Mouse (Mus musculus) midbrain, embryonic 14.5 days (tissue): ENCODE data around the gene Shisa5. TPM values are rescaled to one million over a fixed set of nuclear protein-coding genes. Genes with fewer than 3 reads are reported as not detected.

Experiments used
- ATAC-seq: fragments of 200-750 bp; cut with Nextera tagmentation; 2 replicates; pipeline ENCODE4 v1.8.0; 2017; ENCODE audit warnings: moderate number of reproducible peaks, moderate library complexity; ENCODE audit not compliant: low FRiP score, low TSS enrichment
- DNase-seq: peaks from one replicate; pipeline ENCODE4 v3.0.0-alpha.2; 2015
- H3K27ac ChIP-seq: fragments of 300-500 bp; sonication (generic); replicated peaks from 2 replicates; pipeline ENCODE4 v1.5.1; 2014; ENCODE audit warnings: mild to moderate bottlenecking, low read depth, low read length, moderate library complexity
- H3K27me3 ChIP-seq: fragments of 300-500 bp; sonication (generic); 2 replicates; pipeline ENCODE4 v1.6.1; 2014; ENCODE audit warnings: low read length, control low read depth, mixed read lengths; ENCODE audit not compliant: control insufficient read depth, insufficient read depth
- H3K36me3 ChIP-seq: fragments of 300-500 bp; sonication (generic); 2 replicates; pipeline ENCODE4 v1.6.1; 2014; ENCODE audit warnings: low read length, control low read depth; ENCODE audit not compliant: control insufficient read depth, insufficient read depth
- H3K4me1 ChIP-seq: fragments of 300-500 bp; sonication (generic); 2 replicates; pipeline ENCODE4 v1.6.1; 2014; ENCODE audit warnings: mild to moderate bottlenecking, antibody characterized with exemption, low read length, control low read depth; ENCODE audit not compliant: control insufficient read depth, insufficient read depth
- H3K4me2 ChIP-seq: fragments of 300-500 bp; sonication (generic); 2 replicates; pipeline ENCODE4 v1.6.1; 2014; ENCODE audit warnings: mild to moderate bottlenecking, low read length, moderate library complexity
- H3K4me3 ChIP-seq: fragments of 300-500 bp; sonication (generic); replicated peaks from 2 replicates; pipeline ENCODE4 v1.5.1; 2014; ENCODE audit warnings: low read depth, low read length
- H3K9ac ChIP-seq: fragments of 300-500 bp; sonication (generic); replicated peaks from 2 replicates; pipeline ENCODE4 v1.6.1; 2014; ENCODE audit warnings: mild to moderate bottlenecking, low read length, moderate library complexity
- H3K9me3 ChIP-seq: fragments of 300-500 bp; sonication (generic); 2 replicates; pipeline ENCODE4 v1.6.1; 2016; ENCODE audit warnings: low read length, control low read depth, mixed read lengths; ENCODE audit not compliant: control insufficient read depth
- WGBS: fragments of 180-500 bp; shearing (Covaris S2); extraction: QIAGEN DNeasy Blood & Tissue Kit; methylation state at CpG from one replicate; pipeline ENCODE4 v1.1.7; 2014; 5-methylcytosine and 5-hydroxymethylcytosine counted together
- polyA plus RNA-seq: library from polyadenylated mRNA; unstranded; fragments of >200 nt; fragmentation: Nextera tagmentation; extraction: Ambion mirVana; gene quantifications from 2 replicates; pipeline ENCODE4 v1.2.1, GENCODE M21; 2014

The Shisa5 gene
- polyA plus RNA-seq, 1 experiment from 2014 or later: 49.1 TPM

DNA sequence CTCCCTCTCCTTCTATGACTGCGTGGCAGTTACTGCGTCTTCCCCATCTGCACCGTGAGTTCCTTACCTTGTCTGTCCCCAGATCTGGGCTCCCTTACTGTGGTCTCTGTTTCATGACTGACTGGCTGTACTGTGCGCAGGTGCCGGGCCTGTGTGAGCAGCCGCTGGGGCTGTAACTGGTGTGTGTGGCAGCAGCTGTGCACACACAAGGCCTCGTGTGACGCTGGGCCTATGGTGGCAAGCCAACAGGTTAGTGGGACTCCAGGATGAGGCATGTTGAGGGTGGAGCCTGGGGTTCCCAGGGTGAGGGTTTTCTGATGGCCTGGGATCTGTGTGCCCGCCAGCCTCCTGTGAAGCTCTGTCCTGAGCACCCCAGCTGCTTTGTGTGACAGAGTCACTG lies 65.7 kb downstream of the Shisa5 start:
- no peaks in the 10 kb centered on the region for H3K27me3 ChIP-seq
- no peak overlapping the region for H3K9ac ChIP-seq
- ATAC-seq: no peak
- no peaks in the 10 kb centered on the region for H3K9me3 ChIP-seq
- peaks cover 4% of the 10 kb centered on the region for H3K4me1 ChIP-seq
- no peak for DNase-seq
- no peak overlapping the region for H3K4me3 ChIP-seq
- peaks cover 95% of the 10 kb centered on the region for H3K36me3 ChIP-seq
- H3K27ac ChIP-seq: no peak overlapping the region
- H3K4me2 ChIP-seq: no peak overlapping the region
- 91% methylated on average over 9 of the region's 9 CpGs for WGBS

DNA sequence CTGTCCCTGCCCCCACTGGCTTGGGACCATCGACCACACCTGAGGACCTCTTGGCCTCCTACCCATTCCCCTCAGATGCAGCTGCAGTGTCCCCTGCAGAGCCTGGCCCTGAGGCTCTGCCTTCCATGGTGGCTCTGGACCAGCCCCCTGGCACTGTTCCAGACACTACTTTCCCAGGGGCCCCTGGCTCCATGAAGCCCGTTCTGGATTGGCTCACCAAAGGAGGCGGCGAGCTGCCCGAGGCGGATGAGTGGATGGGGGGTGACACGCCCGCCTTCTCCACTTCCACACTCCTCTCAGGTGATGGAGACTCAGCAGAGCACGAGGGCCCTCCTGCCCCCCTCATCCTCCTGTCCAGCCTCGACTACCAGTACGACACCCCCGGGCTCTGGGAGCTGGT lies 66.6 kb downstream of the Shisa5 start:
- no peaks in the 10 kb centered on the region for H3K27me3 ChIP-seq
- H3K4me2 ChIP-seq: no peak overlapping the region
- H3K9ac ChIP-seq: no peak overlapping the region
- H3K27ac ChIP-seq: no peak overlapping the region
- DNase-seq (peak; percentile 64), ATAC-seq (0 out of 2 replicates have a peak, but pooled peaks have one; percentile 41)
- H3K9me3 ChIP-seq: no peaks in the 10 kb centered on the region
- WGBS: 78% methylated on average over 12 of the region's 12 CpGs
- H3K4me1 ChIP-seq: no peaks in the 10 kb centered on the region; the same call in 1 of the 2 replicates
- H3K4me3 ChIP-seq: no peak overlapping the region
- H3K36me3 ChIP-seq: peaks cover 95% of the 10 kb centered on the region

DNA sequence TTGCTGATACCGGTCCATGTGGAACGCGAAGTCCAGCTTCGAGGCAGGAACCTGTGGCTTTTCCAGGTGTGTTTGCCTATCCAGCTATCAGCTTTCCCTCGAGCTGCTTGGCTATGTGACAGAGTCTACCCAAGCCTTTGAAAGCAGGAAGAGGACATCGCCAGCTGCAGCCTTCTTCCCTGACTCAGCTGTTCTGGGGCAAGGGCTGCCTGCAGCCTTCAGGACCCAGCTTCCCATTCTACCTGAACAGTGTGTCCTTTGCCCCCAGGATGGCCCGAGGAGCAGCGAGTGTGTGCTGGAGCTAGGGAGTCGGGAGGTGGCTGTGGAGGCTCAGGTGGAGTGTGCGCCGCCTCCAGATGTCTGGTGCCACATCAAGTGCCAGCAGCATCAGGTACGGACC lies 67.3 kb downstream of the Shisa5 start:
- peaks cover 95% of the 10 kb centered on the region for H3K36me3 ChIP-seq
- no peak for ATAC-seq

DNA sequence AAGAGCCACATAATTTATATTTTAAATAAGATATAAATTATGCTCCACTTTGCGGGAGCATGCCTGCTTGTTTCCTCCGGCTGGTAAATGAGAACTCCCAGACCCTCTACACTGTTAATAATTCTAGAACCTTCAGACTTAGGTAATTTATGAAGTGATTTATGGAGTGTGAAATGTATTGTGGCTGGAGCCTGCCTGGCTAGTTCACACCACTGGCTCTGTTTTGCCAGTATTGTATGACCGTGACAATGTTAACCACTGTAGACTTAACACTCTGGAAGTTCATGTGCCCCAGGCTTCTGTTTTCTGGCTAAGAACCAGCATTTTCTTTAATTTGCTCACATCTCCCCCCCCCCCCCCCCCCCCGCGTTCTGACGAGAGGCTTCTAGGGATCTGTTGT lies 69.0 kb downstream of the Shisa5 start:
- H3K36me3 ChIP-seq: peaks cover 99% of the 10 kb centered on the region
- 92% methylated on average over 6 of the region's 6 CpGs for WGBS

More for the DNA sequence above, 67.3 kb downstream of the Shisa5 start:
- H3K4me1 ChIP-seq: no peaks in the 10 kb centered on the region; the same call in 1 of the 2 replicates
- no peaks in the 10 kb centered on the region for H3K27me3 ChIP-seq
- no peak for DNase-seq
- no peak overlapping the region for H3K4me3 ChIP-seq
- 96% methylated on average over 12 of the region's 12 CpGs for WGBS
- no peaks in the 10 kb centered on the region for H3K9me3 ChIP-seq
- H3K9ac ChIP-seq: no peak overlapping the region
- no peak overlapping the region for H3K27ac ChIP-seq
- H3K4me2 ChIP-seq: no peak overlapping the region

More for the DNA sequence above, 69.0 kb downstream of the Shisa5 start:
- Histone ChIP-seq H3K27me3 (no peaks in the 10 kb centered on the region), H3K9ac (no peak overlapping the region), H3K4me3 (no peak overlapping the region), H3K9me3 (no peaks in the 10 kb centered on the region), H3K27ac (no peak overlapping the region), H3K4me2 (no peak overlapping the region), H3K4me1 (no peaks in the 10 kb centered on the region; the same call in 1 of the 2 replicates)
- no peak for DNase-seq
- no peak for ATAC-seq

Other genes with a start within 250 kb of the Shisa5 start
- gene Nckipsd, start 230.2 kb upstream of the Shisa5 start, polyA plus RNA-seq: 24.3 and 27.4 TPM in 2 replicates
- gene Celsr3, start 212.2 kb upstream of the Shisa5 start, polyA plus RNA-seq: 19.5 and 20.7 TPM in 2 replicates
- 16.6 and 18.2 TPM in 2 replicates for gene Slc26a6, start 185.3 kb upstream of the Shisa5 start, polyA plus RNA-seq
- 0.47 TPM in 1 of 2 replicates, not detected in the other for gene Tmem89, start 123.9 kb upstream of the Shisa5 start, polyA plus RNA-seq
- gene Uqcrc1, start 101.9 kb upstream of the Shisa5 start, polyA plus RNA-seq: 432 and 472 TPM in 2 replicates
- gene Col7a1, start 85.0 kb upstream of the Shisa5 start, polyA plus RNA-seq: 0.84 and 1.5 TPM in 2 replicates
- not detected in 2 replicates for gene Ucn2, start 52.6 kb upstream of the Shisa5 start, polyA plus RNA-seq
- 26.1 and 26.3 TPM in 2 replicates for gene Pfkfb4, start 46.8 kb upstream of the Shisa5 start, polyA plus RNA-seq
- 15.3 and 18.8 TPM in 2 replicates for gene Trex1, start 21.2 kb downstream of the Shisa5 start, polyA plus RNA-seq
- 26.5 and 28.6 TPM in 2 replicates for gene Atrip, start 35.6 kb downstream of the Shisa5 start, polyA plus RNA-seq
- gene Ccdc51, start 43.9 kb downstream of the Shisa5 start, polyA plus RNA-seq: 14.0 and 15.4 TPM in 2 replicates
- 733 and 824 TPM in 2 replicates for gene Tma7, start 44.0 kb downstream of the Shisa5 start, polyA plus RNA-seq
- 21.7 and 22.4 TPM in 2 replicates for gene Plxnb1, start 56.8 kb downstream of the Shisa5 start, polyA plus RNA-seq
- not detected in 2 replicates for gene Fbxw21, start 123.5 kb downstream of the Shisa5 start, polyA plus RNA-seq
- gene Fbxw13, start 157.4 kb downstream of the Shisa5 start, polyA plus RNA-seq: not detected in 2 replicates
- not detected in 2 replicates for gene Fbxw20, start 196.2 kb downstream of the Shisa5 start, polyA plus RNA-seq
- not detected in 2 replicates for gene Fbxw14, start 249.1 kb downstream of the Shisa5 start, polyA plus RNA-seq